Mouse (Mus musculus) CD4-positive, CD25-positive, alpha-beta regulatory T cell, adult 4 months (primary cell): ENCODE data around the gene 4930579G24Rik. TPM values are rescaled to one million over a fixed set of nuclear protein-coding genes. Genes with fewer than 3 reads are reported as not detected.
A peak's percentile ranks its signal among the peaks of the same experiment; 100 is the strongest.

ENCODE experiments used
- ATAC-seq: one replicate; pipeline ENCODE4 v1.8.0; 2017
- polyA plus RNA-seq, 2 experiments: library from polyadenylated mRNA; unstranded; fragments of 100-300 nt; shearing (Covaris generic); gene quantifications; one replicate each; pipeline ENCODE4 v1.2.1; 2017

The 4930579G24Rik gene
- polyA plus RNA-seq: 10 to 100 TPM in 1 of 2 experiments, 1 to 10 TPM in 1; 9.1 to 10.7 TPM

DNA sequence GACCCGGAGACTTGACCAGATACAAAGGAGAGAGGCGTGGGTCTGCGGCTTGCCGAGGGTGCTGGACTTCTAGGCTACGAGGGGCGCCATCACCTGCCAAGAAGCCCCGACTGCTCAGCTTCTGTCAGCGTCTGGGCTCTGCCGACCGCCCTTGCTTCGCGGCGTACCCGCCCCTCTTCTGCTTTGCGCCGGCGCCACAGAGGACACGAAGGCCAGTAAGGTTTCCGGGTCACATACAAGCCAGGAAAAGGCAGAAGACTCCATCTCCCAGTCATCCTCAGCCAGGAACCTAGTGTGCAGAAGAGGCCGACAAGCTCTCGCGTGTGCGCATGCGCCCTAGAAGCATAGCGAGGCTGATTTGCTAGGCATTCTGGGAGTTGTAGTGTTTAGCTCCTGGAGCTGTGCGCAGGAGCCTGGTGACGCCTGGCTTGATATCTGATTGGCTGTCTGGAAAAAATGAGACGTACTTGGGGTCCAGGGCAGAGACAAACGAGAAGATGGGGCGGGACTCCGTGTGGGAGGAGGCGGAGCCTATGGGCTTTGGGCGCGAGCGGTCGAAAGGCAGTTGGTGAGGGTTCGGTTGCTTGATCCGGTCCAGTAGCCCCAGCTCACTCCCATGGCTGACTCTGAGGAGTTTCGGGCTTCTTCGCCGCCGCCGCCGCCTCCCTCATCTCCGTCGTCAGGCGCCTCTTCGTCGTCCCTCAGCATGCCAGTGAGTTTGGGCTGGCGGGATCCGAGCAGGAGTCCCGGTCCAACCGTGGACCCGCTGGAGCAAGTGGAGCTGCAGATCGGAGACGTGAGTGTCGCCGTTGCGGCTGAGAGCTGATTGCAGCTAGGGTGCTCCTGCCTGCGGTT, at the start of gene 4930579G24Rik:
Gene 4930579G24Rik, plus strand, starts transcription at position 519 of the 855 bp plus-strand sequence.
- peak; percentile 93 for ATAC-seq

DNA sequence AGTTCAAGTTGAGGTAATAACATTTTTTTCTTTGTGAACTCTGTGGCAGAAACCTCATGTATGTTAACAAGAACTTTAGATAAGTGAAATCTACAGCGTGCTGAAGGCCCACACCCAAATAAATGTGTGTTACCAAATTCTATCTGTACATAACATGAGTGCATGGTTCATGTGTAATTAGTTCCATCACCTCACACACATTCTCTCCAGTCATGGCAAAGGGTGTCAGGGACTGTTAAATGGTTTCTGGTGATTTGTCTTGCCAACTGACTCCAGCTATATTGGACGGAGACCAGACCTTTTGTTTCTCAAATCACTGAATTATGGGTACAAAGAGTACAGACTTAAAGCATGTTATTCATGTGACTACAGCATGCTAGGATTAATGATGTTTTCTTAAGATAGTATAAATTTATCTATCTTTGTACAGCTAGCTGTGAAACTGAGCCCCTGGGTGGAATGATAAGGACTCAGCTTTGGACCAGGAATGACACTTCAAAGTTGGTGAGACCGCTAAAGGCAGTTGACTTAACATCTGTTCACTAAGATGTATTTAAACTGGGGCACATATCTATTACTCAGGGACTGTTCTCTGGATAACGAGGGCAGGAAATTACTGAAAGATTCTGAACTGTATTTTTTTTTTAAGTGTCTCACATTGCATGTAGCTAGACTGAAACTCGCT, 48.8 kb upstream of the 4930579G24Rik start:
- ATAC-seq: no peak

- peak; percentile 76 for ATAC-seq
Measured at GRCm38 (mm10) chr3:79586804-79587203, 42.1 kb upstream of the 4930579G24Rik start.

DNA sequence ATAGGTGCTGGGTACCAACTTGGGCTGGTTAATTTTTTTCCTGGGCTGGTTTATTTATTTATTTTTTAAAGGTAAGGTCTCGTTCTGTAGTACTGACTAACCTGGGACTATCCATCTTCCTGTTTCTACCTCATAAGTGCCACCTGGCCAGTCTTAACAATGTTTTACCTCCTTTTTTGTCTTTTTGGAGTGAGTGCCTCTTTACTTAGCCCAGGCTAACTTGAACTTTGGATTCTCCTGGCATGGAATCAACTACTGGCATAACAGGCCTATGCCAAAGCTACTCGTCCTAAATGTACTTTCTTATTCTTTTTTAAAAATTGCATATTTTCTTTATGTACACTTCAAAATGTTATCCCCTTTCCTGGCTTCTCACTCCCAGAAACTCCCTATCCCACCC, 39.2 kb upstream of the 4930579G24Rik start:
- ATAC-seq: no peak

GRCm38 (mm10) chr3:79590863-79591792, 37.8 kb upstream of the 4930579G24Rik start, which contains the start of gene Ppid:
Ppid (plus strand) TSS chr3:79591342.
- ATAC-seq: peak; percentile 91

DNA sequence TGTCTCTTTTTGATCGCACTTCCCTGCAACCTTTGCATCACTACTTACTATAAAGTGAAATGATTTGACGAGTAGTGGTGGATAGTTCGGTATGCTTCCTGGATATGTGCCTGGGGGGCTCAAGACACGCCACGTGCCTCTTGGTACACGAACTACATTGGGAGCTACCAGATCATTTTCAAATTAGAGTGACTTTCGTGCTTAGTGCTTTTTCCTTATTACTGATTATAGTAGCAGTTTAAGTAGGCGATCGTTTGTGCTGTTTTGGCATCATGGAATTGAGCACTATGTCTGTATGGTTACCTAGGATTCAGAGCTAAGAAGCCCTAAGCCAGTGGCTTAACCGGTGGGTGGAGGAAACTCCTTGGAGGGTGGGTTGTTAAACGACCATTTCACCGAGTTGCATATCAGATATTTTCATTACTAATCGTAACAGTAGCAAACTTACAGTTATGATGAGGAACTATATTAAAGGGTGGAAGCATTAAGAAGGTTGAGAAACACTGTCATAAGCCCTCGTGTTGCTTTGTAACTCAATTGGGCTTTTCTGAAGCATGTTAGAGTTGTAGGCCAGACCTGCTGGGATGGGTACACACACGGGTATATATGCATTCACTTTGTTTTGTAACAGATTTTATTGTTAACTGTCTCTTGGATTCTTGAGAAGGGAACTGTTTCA, 36.9 kb upstream of the 4930579G24Rik start:
- ATAC-seq: no peak

DNA sequence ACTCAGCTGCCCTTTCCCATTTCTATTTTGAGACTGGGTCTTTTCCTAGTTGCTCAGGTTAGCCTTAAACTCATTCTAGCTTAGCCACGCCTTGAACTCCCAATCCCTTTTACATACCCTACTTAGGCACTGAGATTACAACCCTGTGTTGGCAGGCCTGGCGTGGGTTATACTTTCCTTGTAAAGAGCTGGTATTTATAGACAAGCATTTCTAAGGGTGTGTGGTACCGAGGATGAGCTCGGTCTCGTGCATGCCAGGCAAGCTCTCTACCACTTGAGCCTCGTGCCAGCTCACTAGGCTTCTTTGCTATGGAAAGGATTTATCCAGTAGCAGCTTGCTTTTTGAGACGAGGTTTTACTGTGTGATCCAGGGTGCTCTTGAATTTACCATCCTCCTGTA, 33.4 kb upstream of the 4930579G24Rik start:
- ATAC-seq: no peak

- no peak for ATAC-seq
Measured at GRCm38 (mm10) chr3:79609886-79610285, 19.0 kb upstream of the 4930579G24Rik start.

GRCm38 (mm10) chr3:79627484-79628181, 1.2 kb upstream of the 4930579G24Rik start:
- no peak for ATAC-seq

GRCm38 (mm10) chr3:79628182-79628560, 708 bp upstream of the 4930579G24Rik start:
- ATAC-seq: peak; percentile 2

DNA sequence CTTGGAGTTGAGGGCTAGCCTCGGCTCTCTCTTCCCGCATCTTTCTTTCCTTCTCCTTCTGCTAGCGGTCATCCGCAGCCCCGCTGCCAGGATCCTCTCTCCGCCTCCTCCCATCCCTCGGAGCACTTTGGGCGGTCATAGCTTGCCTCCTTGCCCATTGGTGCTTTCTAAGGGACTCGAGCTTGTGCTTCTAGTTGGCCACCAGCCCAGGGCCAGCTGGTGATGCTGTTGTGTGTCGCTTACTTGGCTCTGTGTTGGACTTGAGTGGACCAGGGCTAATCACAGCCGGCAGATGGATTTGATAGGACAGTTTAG, 494 bp downstream of the 4930579G24Rik start, which contains the start of gene Etfdh:
Gene Etfdh, minus strand, starts transcription at position 85 of the 315 bp plus-strand sequence.
- no peak for ATAC-seq

- ATAC-seq: no peak
Measured at GRCm38 (mm10) chr3:79652129-79652528, 23.2 kb downstream of the 4930579G24Rik start.

- no peak for ATAC-seq
Measured at GRCm38 (mm10) chr3:79656682-79657081, 27.8 kb downstream of the 4930579G24Rik start.

- ATAC-seq: peak; percentile 84
Measured at GRCm38 (mm10) chr3:79664787-79665408, 36.0 kb downstream of the 4930579G24Rik start.

- ATAC-seq: no peak
Measured at GRCm38 (mm10) chr3:79670556-79670955, 41.7 kb downstream of the 4930579G24Rik start.

GRCm38 (mm10) chr3:79672188-79672587, 43.3 kb downstream of the 4930579G24Rik start:
- no peak for ATAC-seq

DNA sequence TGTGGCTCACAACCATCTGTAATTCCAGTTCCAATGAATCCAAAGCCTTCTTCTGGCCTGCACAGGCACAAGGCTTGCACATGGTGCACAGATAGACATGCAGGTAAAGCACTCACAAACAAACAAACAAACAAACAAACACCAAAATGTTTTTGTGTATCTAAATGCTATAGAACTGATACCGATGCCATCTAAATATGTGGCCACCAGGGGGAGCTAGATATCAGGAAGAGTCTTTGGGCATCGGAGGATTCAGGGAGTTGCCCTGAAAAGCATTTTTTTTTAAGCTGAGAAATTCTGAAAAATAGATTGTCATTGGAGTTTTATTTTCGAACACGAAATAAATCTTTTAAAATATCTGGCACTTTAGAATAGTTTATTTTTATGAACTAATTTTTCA, 44.2 kb downstream of the 4930579G24Rik start:
- ATAC-seq: peak; percentile 56

- ATAC-seq: no peak
Measured at GRCm38 (mm10) chr3:79674641-79675040, 45.8 kb downstream of the 4930579G24Rik start.

GRCm38 (mm10) chr3:79676411-79676810, 47.5 kb downstream of the 4930579G24Rik start:
- ATAC-seq: no peak
